Mouse (Mus musculus) CD4-positive naive resting alpha-beta T cell, adult 57 days (primary cell): Measurements from ENCODE around the gene Nol10. TPM values are rescaled to one million over a fixed set of nuclear protein-coding genes. Genes with fewer than 3 reads are reported as not detected.

Experiments used
- total RNA-seq: library from RNA; stranded (reverse); gene quantifications from one replicate; pipeline ENCODE4 v1.2.4, GENCODE M21; 2023

The Nol10 gene
- total RNA-seq, result 17.8 TPM

GRCm38 (mm10) chr12:17348048-17349036 is at the start of gene Nol10:
Nol10 (plus strand) TSS chr12:17348458.

GRCm38 (mm10) chr12:17329259-17329658 is 19.0 kb upstream of the Nol10 start, which contains the start of gene Atp6v1c2:
Atp6v1c2 (minus strand) TSS chr12:17329359.

Other genes starting within 250 kb of the Nol10 start
- 0.68 TPM for gene Kcnf1, start 171.6 kb upstream of the Nol10 start, total RNA-seq
- 79.8 TPM for gene Pdia6, start 81.9 kb upstream of the Nol10 start, total RNA-seq
- not detected for gene Atp6v1c2, start 19.1 kb upstream of the Nol10 start, total RNA-seq
- gene Odc1, start 196.3 kb downstream of the Nol10 start, total RNA-seq, result 488 TPM